Mouse (Mus musculus) hindbrain, embryonic 14.5 days (tissue): ENCODE results near the gene Cks2. TPM values are rescaled to one million over a fixed set of nuclear protein-coding genes. Genes with fewer than 3 reads are reported as not detected.

ENCODE experiments used
- ATAC-seq: fragments of 200-750 bp; cut with Nextera tagmentation; 2 replicates; pipeline ENCODE4 v1.8.0; 2017; ENCODE audit warnings: moderate number of reproducible peaks, mild to moderate bottlenecking, moderate TSS enrichment, moderate library complexity; ENCODE audit not compliant: low FRiP score
- DNase-seq: peaks from one replicate; pipeline ENCODE4 v3.0.0-alpha.2; 2015; ENCODE audit warnings: low spot score
- H3K27ac ChIP-seq: fragments of 300-500 bp; sonication (generic); 2 replicates; pipeline ENCODE4 v1.5.1; 2014; ENCODE audit warnings: mild to moderate bottlenecking, moderate library complexity
- H3K27me3 ChIP-seq: fragments of 300-500 bp; sonication (generic); 2 replicates; pipeline ENCODE4 v1.6.1; 2014; ENCODE audit warnings: mild to moderate bottlenecking, low read length, mixed read lengths; ENCODE audit not compliant: control insufficient read depth, insufficient read depth
- H3K36me3 ChIP-seq: fragments of 300-500 bp; sonication (generic); replicated peaks from 2 replicates; pipeline ENCODE4 v1.6.1; 2014; ENCODE audit not compliant: control insufficient read depth, insufficient read depth
- H3K4me1 ChIP-seq: fragments of 300-500 bp; sonication (generic); replicated peaks from 2 replicates; pipeline ENCODE4 v1.6.1; 2014; ENCODE audit warnings: antibody characterized with exemption, low read length, mixed read lengths; ENCODE audit not compliant: control insufficient read depth, insufficient read depth
- H3K4me2 ChIP-seq: fragments of 300-500 bp; sonication (generic); replicated peaks from 2 replicates; pipeline ENCODE4 v1.6.1; 2014; ENCODE audit warnings: mild to moderate bottlenecking, moderate library complexity
- H3K4me3 ChIP-seq: fragments of 300-500 bp; sonication (generic); replicated peaks from 2 replicates; pipeline ENCODE4 v1.5.1; 2014; ENCODE audit warnings: mild to moderate bottlenecking, low read length
- H3K9ac ChIP-seq: fragments of 300-500 bp; sonication (generic); 2 replicates; pipeline ENCODE4 v1.6.1; 2014
- H3K9me3 ChIP-seq: fragments of 300-500 bp; sonication (generic); 2 replicates; pipeline ENCODE4 v1.6.1; 2016; ENCODE audit warnings: low read length; ENCODE audit not compliant: control insufficient read depth
- WGBS: fragments of 180-500 bp; shearing (Covaris S2); extraction: QIAGEN DNeasy Blood & Tissue Kit; methylation state at CpG from one replicate; pipeline ENCODE4 v1.1.7; 2014; 5-methylcytosine and 5-hydroxymethylcytosine counted together
- polyA plus RNA-seq: library from polyadenylated mRNA; unstranded; fragments of >200 nt; fragmentation: Nextera tagmentation; extraction: Ambion mirVana; gene quantifications from 2 replicates; pipeline ENCODE4 v1.2.1, GENCODE M21; 2014

Cks2 gene
- polyA plus RNA-seq, 1 experiment from 2014 or later: 52.4 TPM

GRCm38 (mm10) chr13:51685290-51685966, 40.4 kb downstream of the Cks2 start:
- peaks cover 82% of the 10 kb centered on the region for H3K36me3 ChIP-seq
- H3K4me2 ChIP-seq: no peak overlapping the region

GRCm38 (mm10) chr13:51686966-51687365, 41.9 kb downstream of the Cks2 start:
- peaks cover 67% of the 10 kb centered on the region for H3K36me3 ChIP-seq
- no peaks in the 10 kb centered on the region for H3K27me3 ChIP-seq
- 97% methylated on average over 5 of the region's 5 CpGs for WGBS
- no peak overlapping the region for H3K27ac ChIP-seq
- DNase-seq (no peak), ATAC-seq (no peak)
- H3K4me2 ChIP-seq: no peak overlapping the region
- no peak overlapping the region for H3K9ac ChIP-seq
- H3K9me3 ChIP-seq: no peaks in the 10 kb centered on the region
- no peak overlapping the region for H3K4me3 ChIP-seq
- no peaks in the 10 kb centered on the region for H3K4me1 ChIP-seq

More at GRCm38 (mm10) chr13:51685290-51685966, 40.4 kb downstream of the Cks2 start:
- Histone ChIP-seq H3K27me3 (no peaks in the 10 kb centered on the region), H3K9me3 (no peaks in the 10 kb centered on the region), H3K27ac (no peak overlapping the region), H3K4me3 (no peak overlapping the region), H3K4me1 (no peaks in the 10 kb centered on the region), H3K9ac (no peak overlapping the region)
- WGBS: 90% methylated on average over 7 of the region's 7 CpGs
- ATAC-seq (no peak), DNase-seq (no peak)

- H3K4me2 ChIP-seq: no peak overlapping the region
- H3K9ac ChIP-seq: no peak overlapping the region
- H3K4me1 ChIP-seq: no peaks in the 10 kb centered on the region
- H3K9me3 ChIP-seq: no peaks in the 10 kb centered on the region
- H3K27ac ChIP-seq: no peak overlapping the region
- H3K4me3 ChIP-seq: no peak overlapping the region
- 47% methylated on average over 3 of the region's 3 CpGs for WGBS
- peaks cover 49% of the 10 kb centered on the region for H3K36me3 ChIP-seq
- DNase-seq (no peak), ATAC-seq (no peak)
- H3K27me3 ChIP-seq: no peaks in the 10 kb centered on the region
Observed at GRCm38 (mm10) chr13:51688688-51689087, 43.7 kb downstream of the Cks2 start.

GRCm38 (mm10) chr13:51696481-51696880, 51.4 kb downstream of the Cks2 start:
- no peaks in the 10 kb centered on the region; the same call in 1 of the 2 replicates for H3K36me3 ChIP-seq
- DNase-seq: no peak
- H3K4me2 ChIP-seq: no peak overlapping the region
- no peaks in the 10 kb centered on the region for H3K4me1 ChIP-seq
- H3K27me3 ChIP-seq: no peaks in the 10 kb centered on the region
- no peak for ATAC-seq
- H3K9me3 ChIP-seq: no peaks in the 10 kb centered on the region
- H3K27ac ChIP-seq: no peak overlapping the region
- no peak overlapping the region for H3K4me3 ChIP-seq
- H3K9ac ChIP-seq: no peak overlapping the region

GRCm38 (mm10) chr13:51697455-51697854, 52.4 kb downstream of the Cks2 start:
- Histone ChIP-seq H3K27ac (no peak overlapping the region), H3K9ac (no peak overlapping the region), H3K4me1 (no peaks in the 10 kb centered on the region), H3K9me3 (no peaks in the 10 kb centered on the region), H3K4me3 (no peak overlapping the region), H3K36me3 (peaks cover 4% of the 10 kb centered on the region; the same call in 1 of the 2 replicates), H3K27me3 (no peaks in the 10 kb centered on the region), H3K4me2 (no peak overlapping the region)
- DNase-seq (no peak), ATAC-seq (no peak)
- 81% methylated on average over 6 of the region's 6 CpGs for WGBS

- WGBS: 68% methylated on average over 4 of the region's 4 CpGs
- H3K27me3 ChIP-seq: no peaks in the 10 kb centered on the region
- no peak overlapping the region for H3K9ac ChIP-seq
- no peak overlapping the region for H3K4me2 ChIP-seq
- ATAC-seq: no peak
- peaks cover 8% of the 10 kb centered on the region for H3K36me3 ChIP-seq
- H3K4me3 ChIP-seq: no peak overlapping the region
- H3K27ac ChIP-seq: no peak overlapping the region
- no peaks in the 10 kb centered on the region for H3K4me1 ChIP-seq
- no peaks in the 10 kb centered on the region for H3K9me3 ChIP-seq
- no peak for DNase-seq
Observed at GRCm38 (mm10) chr13:51697897-51698296, 52.9 kb downstream of the Cks2 start.

- Histone ChIP-seq H3K4me3 (no peak overlapping the region), H3K36me3 (peaks cover 12% of the 10 kb centered on the region), H3K4me1 (no peaks in the 10 kb centered on the region), H3K9ac (no peak overlapping the region), H3K27ac (no peak overlapping the region), H3K4me2 (no peak overlapping the region), H3K27me3 (no peaks in the 10 kb centered on the region), H3K9me3 (no peaks in the 10 kb centered on the region)
- no peak for ATAC-seq
- 97% methylated on average over 3 of the region's 3 CpGs for WGBS
- DNase-seq: no peak
Observed at GRCm38 (mm10) chr13:51698318-51698717, 53.3 kb downstream of the Cks2 start.

Other genes starting within 250 kb of the Cks2 start
- gene S1pr3, start 236.6 kb upstream of the Cks2 start, polyA plus RNA-seq: 14.4 and 14.6 TPM in 2 replicates
- 7.2 and 11.6 TPM in 2 replicates for gene Shc3, start 75.8 kb upstream of the Cks2 start, polyA plus RNA-seq
- gene Secisbp2, start 6.5 kb downstream of the Cks2 start, polyA plus RNA-seq: 27.2 and 28.3 TPM in 2 replicates
- 16.2 and 17.8 TPM in 2 replicates for gene Sema4d, start 148.5 kb downstream of the Cks2 start, polyA plus RNA-seq
- gene Gadd45g, start 201.4 kb downstream of the Cks2 start, polyA plus RNA-seq: 38.4 and 43.6 TPM in 2 replicates